Mouse (Mus musculus) thymus, postnatal 14 days (tissue): ENCODE results near the gene Btbd35f30.
"Not testable (repeated sequence)": the region's sequence is repeated elsewhere in the genome, so short reads cannot be mapped to it uniquely, and the experiment has no call there.

Source experiments
- DNase-seq: peaks from one replicate; pipeline ENCODE4 v3.0.0; 2021

Btbd35f30 gene

GRCm38 (mm10) chrX:32894325-32894724 is at the start of gene Btbd35f30:
Btbd35f30 (plus strand) TSS chrX:32894625.
- DNase-seq, result not testable (repeated sequence)

DNA sequence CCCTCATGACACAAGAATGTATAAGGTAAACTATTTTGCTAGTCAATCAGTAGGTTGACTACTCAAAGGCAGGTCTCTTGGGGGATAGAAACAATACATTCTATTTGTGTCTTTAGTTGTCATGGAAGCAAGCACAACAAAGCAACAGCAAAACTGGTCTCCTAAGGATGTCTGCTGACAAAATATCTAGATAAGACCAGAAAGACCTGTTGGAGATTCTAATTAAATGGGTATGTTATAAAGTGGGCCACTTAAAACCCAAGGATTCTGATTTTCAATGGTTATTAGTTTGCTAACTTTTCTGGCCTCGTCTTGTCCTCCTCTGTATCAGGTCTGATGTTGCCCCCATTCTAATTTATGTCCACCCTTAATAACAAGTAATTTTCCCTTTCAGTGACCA is 47.0 kb downstream of the Btbd35f30 start, which contains the start of gene Gm21789:
Gene Gm21789 (plus strand): TSS at position 301 of the 400 bp plus-strand sequence.
- not testable (repeated sequence) for DNase-seq
